Mouse (Mus musculus) embryonic fibroblast, embryonic 13.5 days (primary cell): ENCODE measurements at regions not wholly inside any gene's neighbourhood (a gene's known extent, or its start where the extent isn't known, plus 50 kb on each side); places are given as distances from the start of the nearest gene placed in this dataset.

Experiments
- H3K27ac ChIP-seq: 2 replicates; pipeline ENCODE4 v1.5.1; 2012; ENCODE audit warnings: low read length, control low read depth, inconsistent platforms; ENCODE audit not compliant: insufficient read depth
- H3K4me1 ChIP-seq: 2 replicates; pipeline ENCODE4 v1.6.1; 2011; ENCODE audit warnings: low read length; ENCODE audit not compliant: control insufficient read depth, insufficient read depth
- H3K4me3 ChIP-seq: 2 replicates; pipeline ENCODE4 v1.5.1; 2011; ENCODE audit warnings: mild to moderate bottlenecking, control low read depth, low read length; ENCODE audit not compliant: insufficient read depth
- CTCF ChIP-seq: IDR thresholded peaks from 2 replicates; pipeline ENCODE4 v1.5.1; 2011; ENCODE audit warnings: mild to moderate bottlenecking, control low read depth, low read length, moderate library complexity, borderline replicate concordance; ENCODE audit not compliant: insufficient read depth
- POLR2A ChIP-seq: IDR thresholded peaks from 2 replicates; pipeline ENCODE4 v1.6.1; 2011; ENCODE audit warnings: low read depth, mild to moderate bottlenecking, control low read depth, low read length, moderate library complexity

GRCm38 (mm10) chr7:134527351-134527750 lies 141.9 kb upstream of the D7Ertd443e start:
- H3K27ac ChIP-seq, result no peak overlapping the region
- H3K4me1 ChIP-seq, result no peaks in the 10 kb centered on the region
- no peak overlapping the region for H3K4me3 ChIP-seq
- TF ChIP-seq POLR2A (no peak), CTCF (no peak)

GRCm38 (mm10) chr7:134528026-134528425 lies 142.4 kb upstream of the Dock1 start:
- no peak overlapping the region for H3K4me3 ChIP-seq
- H3K27ac ChIP-seq, result no peak overlapping the region
- no peaks in the 10 kb centered on the region for H3K4me1 ChIP-seq
- TF ChIP-seq CTCF (no peak), POLR2A (no peak)

- H3K4me1 ChIP-seq, result no peaks in the 10 kb centered on the region
- no peak for TF ChIP-seq POLR2A
- no peak for TF ChIP-seq CTCF
- no peak overlapping the region for H3K27ac ChIP-seq
- H3K4me3 ChIP-seq, result no peak overlapping the region
These were observed 135.6 kb upstream of the Dock1 start for GRCm38 (mm10) chr7:134534821-134535220.

- no peaks in the 10 kb centered on the region for H3K4me1 ChIP-seq
These were observed 128.8 kb upstream of the Dock1 start for GRCm38 (mm10) chr7:134541699-134542098.

GRCm38 (mm10) chr7:134546187-134546586 lies 124.3 kb upstream of the Dock1 start:
- no peak for TF ChIP-seq POLR2A
- no peak for TF ChIP-seq CTCF
- no peak overlapping the region for H3K27ac ChIP-seq
- H3K4me1 ChIP-seq, result peaks cover 7% of the 10 kb centered on the region; the same call in 1 of the 2 replicates
- no peak overlapping the region for H3K4me3 ChIP-seq

More at GRCm38 (mm10) chr7:134541699-134542098, 128.8 kb upstream of the Dock1 start:
- no peak for TF ChIP-seq CTCF
- TF ChIP-seq POLR2A, result no peak
- Histone ChIP-seq H3K4me3 (no peak overlapping the region), H3K27ac (no peak overlapping the region)

- Histone ChIP-seq H3K27ac (no peak overlapping the region), H3K4me1 (peaks cover 11% of the 10 kb centered on the region; the same call in 1 of the 2 replicates), H3K4me3 (no peak overlapping the region)
- no peak for TF ChIP-seq CTCF
- TF ChIP-seq POLR2A, result no peak
These were observed 121.1 kb upstream of the Dock1 start for GRCm38 (mm10) chr7:134549286-134549919.

- no peak for TF ChIP-seq CTCF
- no peak for TF ChIP-seq POLR2A
- H3K4me1 ChIP-seq, result peaks cover 11% of the 10 kb centered on the region; the same call in 1 of the 2 replicates
- no peak overlapping the region for H3K27ac ChIP-seq
- no peak overlapping the region for H3K4me3 ChIP-seq
These were observed 120.1 kb upstream of the Dock1 start for GRCm38 (mm10) chr7:134550221-134550809.

- H3K4me3 ChIP-seq, result no peak overlapping the region
- peaks cover 11% of the 10 kb centered on the region; the same call in 1 of the 2 replicates for H3K4me1 ChIP-seq
- TF ChIP-seq CTCF, result no peak
- TF ChIP-seq POLR2A, result no peak
- H3K27ac ChIP-seq, result no peak overlapping the region
These were observed 118.4 kb upstream of the Dock1 start for GRCm38 (mm10) chr7:134552051-134552451.

GRCm38 (mm10) chr7:134556061-134556460 lies 114.4 kb upstream of the Dock1 start:
- peaks cover 4% of the 10 kb centered on the region; the same call in 1 of the 2 replicates for H3K4me1 ChIP-seq
- H3K4me3 ChIP-seq, result no peak overlapping the region
- H3K27ac ChIP-seq, result no peak overlapping the region
- TF ChIP-seq POLR2A (no peak), CTCF (no peak)

- Histone ChIP-seq H3K27ac (no peak overlapping the region), H3K4me1 (no peaks in the 10 kb centered on the region), H3K4me3 (no peak overlapping the region)
- TF ChIP-seq POLR2A, result no peak
- no peak for TF ChIP-seq CTCF
These were observed 104.1 kb upstream of the Dock1 start for GRCm38 (mm10) chr7:134566322-134566721.
